Mouse (Mus musculus) gastrocnemius, postnatal 25 days (tissue): ENCODE data around the gene Defb20. TPM values are rescaled to one million over a fixed set of nuclear protein-coding genes. Genes with fewer than 3 reads are reported as not detected.

ENCODE experiments used
- DNase-seq: peaks from one replicate; pipeline ENCODE4 v3.0.0; 2022
- total RNA-seq, 2 experiments: library from RNA; stranded (reverse); gene quantifications; 1 replicate in 1 of 2; 2 replicates in 1 of 2; pipeline ENCODE4 v1.2.3; 2021

Gene Defb20
- total RNA-seq, 2 experiments from 2014 or later: not detected

DNA sequence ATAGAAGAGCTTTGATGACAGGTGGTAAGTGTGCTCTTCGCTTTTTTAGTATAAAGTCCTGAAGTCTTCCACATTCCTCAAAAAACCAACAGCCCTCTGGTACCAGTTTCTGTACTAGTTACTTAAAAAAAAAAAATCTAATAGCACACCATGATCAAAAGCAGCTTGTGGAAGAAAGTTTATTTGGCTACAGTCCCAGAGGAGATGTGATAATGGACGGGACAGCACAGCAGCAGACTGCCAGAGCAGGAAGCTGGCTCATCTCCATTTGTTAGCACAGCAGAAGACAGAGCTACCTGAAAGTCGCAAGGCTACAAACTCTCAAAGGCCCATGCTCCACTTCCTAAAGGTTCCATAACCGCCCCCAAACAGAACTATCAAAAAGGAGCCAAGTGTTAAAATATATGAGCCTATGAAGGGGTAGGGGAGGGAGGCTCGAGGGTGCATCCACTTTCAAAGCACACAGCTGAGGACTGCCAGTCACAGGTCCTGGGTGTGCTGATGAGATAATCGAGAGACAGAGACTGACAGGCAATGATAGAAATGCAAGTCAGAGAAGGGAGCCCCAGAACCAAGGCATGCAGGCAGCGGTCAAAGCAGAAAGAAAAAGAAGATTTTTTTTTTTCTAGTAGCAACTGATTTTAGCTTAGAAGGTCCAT is 23.5 kb downstream of the Defb20 start:
- DNase-seq: no peak

DNA sequence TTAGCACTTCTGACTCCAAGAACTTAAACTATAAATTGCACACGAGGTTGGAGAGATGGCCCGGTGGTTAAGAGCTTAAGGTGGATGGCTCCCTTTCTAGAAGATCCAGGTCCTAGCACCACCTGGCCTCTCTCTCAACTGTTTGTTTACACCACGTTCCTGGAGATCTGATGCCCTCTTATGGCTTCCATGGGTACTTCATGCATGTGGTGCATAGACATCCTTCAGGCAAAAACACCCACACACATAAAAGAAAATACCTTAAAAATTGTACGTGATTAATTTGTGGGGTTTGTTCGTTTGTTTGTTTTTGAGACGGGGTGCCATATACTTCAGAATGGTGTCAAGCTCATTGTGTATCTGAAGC is 24.0 kb downstream of the Defb20 start:
- no peak for DNase-seq

DNA sequence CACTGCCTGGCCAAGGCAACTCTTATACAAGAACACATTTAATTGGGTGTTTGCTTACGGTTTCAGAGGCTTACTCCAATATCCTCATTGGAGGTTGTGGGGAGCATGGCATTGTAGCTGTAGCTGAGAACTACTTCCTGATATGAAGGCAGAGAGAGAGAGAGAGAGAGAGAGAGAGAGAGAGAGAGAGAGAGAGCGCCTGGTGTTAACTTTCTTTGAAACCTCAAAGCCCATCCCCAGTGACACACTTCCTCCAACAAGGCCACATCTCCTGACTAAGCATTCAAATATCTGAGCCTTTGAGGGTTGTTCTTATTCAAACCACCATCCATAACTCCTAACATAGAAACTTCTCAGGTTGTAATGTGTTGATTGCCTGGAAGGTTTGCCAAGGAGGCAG is 27.1 kb downstream of the Defb20 start:
- no peak for DNase-seq

DNA sequence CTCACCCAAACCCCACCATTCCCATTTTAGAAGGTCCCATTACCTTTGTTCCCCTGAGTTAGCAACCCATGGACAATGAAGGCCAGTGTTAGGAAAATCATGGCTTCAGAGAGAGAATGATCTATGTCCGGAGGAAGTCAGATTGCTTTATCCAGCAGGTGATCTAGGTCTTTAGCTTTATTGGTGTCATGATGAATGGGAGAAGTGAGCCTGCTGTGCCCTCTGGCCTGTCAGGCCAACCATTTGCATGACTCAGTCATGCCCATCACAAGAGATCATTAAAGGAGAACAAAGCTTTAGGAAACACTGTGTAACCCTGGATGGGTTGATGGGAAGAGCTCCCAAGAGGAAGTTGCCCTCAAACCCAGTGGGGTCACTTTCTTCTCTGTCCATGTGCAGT is 34.7 kb downstream of the Defb20 start, which contains the start of gene Defb26:
TSS of gene Defb26 (minus strand) at position 101 of the 400 bp plus-strand sequence.
- DNase-seq: no peak

DNA sequence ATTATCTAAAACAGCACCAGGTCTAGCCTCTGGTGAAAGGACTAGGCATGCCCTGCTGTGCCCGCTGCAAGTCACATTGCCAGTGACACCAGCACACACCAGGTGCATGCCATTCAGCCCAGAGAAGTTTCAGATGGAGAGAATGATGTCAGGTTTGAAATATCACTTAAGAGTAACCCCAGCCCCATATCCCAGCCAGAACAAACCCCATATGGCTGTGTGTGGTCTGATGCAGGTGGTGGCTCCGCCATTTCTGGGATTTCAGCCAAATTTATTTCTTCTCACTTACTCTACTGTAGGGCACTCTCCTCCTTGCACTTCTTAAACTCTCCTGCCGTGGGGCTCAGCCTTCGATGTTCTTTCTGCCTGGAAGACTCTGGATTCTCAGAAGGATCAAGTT is 39.2 kb downstream of the Defb20 start:
- DNase-seq: no peak

DNA sequence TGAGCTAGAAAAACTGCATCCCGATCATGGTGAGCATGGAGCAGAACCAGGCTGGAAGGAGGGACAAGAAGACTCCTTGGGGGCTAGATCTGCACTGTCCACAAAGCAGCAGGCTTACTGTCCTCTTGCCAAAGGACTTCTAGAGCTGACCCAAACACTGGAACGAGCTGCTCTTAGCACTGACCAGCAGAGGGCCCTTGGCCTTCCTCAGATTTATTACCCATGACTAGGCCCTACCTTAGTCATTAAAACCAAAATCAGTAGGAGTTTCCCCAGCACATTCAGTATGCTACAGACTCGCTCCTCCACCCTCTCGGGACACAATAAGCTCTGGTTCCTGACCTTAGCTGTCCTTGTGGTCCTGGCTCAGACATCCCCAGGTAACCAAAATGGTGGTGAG is 41.1 kb downstream of the Defb20 start, which contains the start of gene Defb28:
TSS of gene Defb28 (plus strand) at position 275 of the 400 bp plus-strand sequence.
- no peak for DNase-seq

Other genes starting within 250 kb of the Defb20 start
- 10 to 100 TPM; 27.0 to 28.9 TPM for gene Tbc1d20, start 183.2 kb upstream of the Defb20 start, total RNA-seq
- 10 to 100 TPM; 26.6 to 32.2 TPM for gene Rbck1, start 144.4 kb upstream of the Defb20 start, total RNA-seq
- 1 to 10 TPM in 1 of 2 experiments, under 1 TPM in 1; 0.74 to 1.8 TPM for gene Trib3, start 133.0 kb upstream of the Defb20 start, total RNA-seq
- gene Nrsn2, start 100.4 kb upstream of the Defb20 start, total RNA-seq: not detected
- 1 to 10 TPM; 1.1 to 1.7 TPM for gene Sox12, start 79.0 kb upstream of the Defb20 start, total RNA-seq
- 1 to 10 TPM; 1.6 TPM for gene Zcchc3, start 62.0 kb upstream of the Defb20 start, total RNA-seq
- gene 6820408C15Rik, start 61.5 kb upstream of the Defb20 start, total RNA-seq: not detected
- not detected for gene Defb23, start 12.4 kb upstream of the Defb20 start, total RNA-seq
- gene Defb22, start 13.1 kb downstream of the Defb20 start, total RNA-seq: not detected
- not detected for gene Defb26, start 34.6 kb downstream of the Defb20 start, total RNA-seq
- not detected for gene Defb28, start 41.2 kb downstream of the Defb20 start, total RNA-seq
- gene Defb29, start 63.0 kb downstream of the Defb20 start, total RNA-seq: not detected
- gene Gm17416, start 92.3 kb downstream of the Defb20 start, total RNA-seq: not detected
- gene Defb21, start 95.7 kb downstream of the Defb20 start, total RNA-seq: not detected
- gene Defb19, start 103.2 kb downstream of the Defb20 start, total RNA-seq: not detected
- gene Defb45, start 122.3 kb downstream of the Defb20 start, total RNA-seq: not detected
- not detected for gene Defb36, start 127.3 kb downstream of the Defb20 start, total RNA-seq
- gene Defb25, start 146.0 kb downstream of the Defb20 start, total RNA-seq: not detected
- gene Rem1, start 149.9 kb downstream of the Defb20 start, total RNA-seq: 1 to 10 TPM; 2.9 to 3.8 TPM
- 10 to 100 TPM; 29.5 to 38.6 TPM for gene H13, start 192.4 kb downstream of the Defb20 start, total RNA-seq
- gene Mcts2, start 210.0 kb downstream of the Defb20 start, total RNA-seq: 10 to 100 TPM; 11.3 to 11.5 TPM